8 mouse cellular contexts compared by ENCODE assay signal in genomic region chr16:55894893-55895650, GRCm38 (mm10). TPM values are rescaled to one million over a fixed set of nuclear protein-coding genes. Genes with fewer than 3 reads are reported as not detected.
DNase-seq lines count a peak whose midpoint lies in the region; ATAC-seq and TF ChIP-seq lines count a peak whose summit lies in the region.

Gene Nxpe3 (minus strand): TSS chr16:55895285.

- WGBS in forebrain, postnatal 0 days, result under 1% methylated on average over 74 of the region's 74 CpGs
- under 1% methylated on average over 63 of the region's 74 CpGs for WGBS in lung, embryonic 16.5 days

- peak within 1 kb of the TSS; percentile 68 for H3K4me2 ChIP-seq in forebrain, postnatal 0 days (ENCODE audit: low read depth)
- peak within 1 kb of the TSS; percentile 88 for H3K4me2 ChIP-seq in lung, embryonic 16.5 days (ENCODE audit: low read depth, low read length)

- H3K79me2 ChIP-seq in MEL (ENCODE audit: control insufficient read depth, insufficient read depth, low read length, poor library complexity), result peaks cover 2% of the 10 kb centered on the region; the same call in 1 of the 2 replicates

- no peak for TF ChIP-seq EP300 in MEL (IDR thresholded peaks at IDR 0.05; ENCODE audit: low read depth in 1 of 2, low read length in 2 of 2)

- DNase-seq in MEL (ENCODE audit: low read depth, low spot score), result peak; percentile 92
- peak; percentile 89 to 92 for DNase-seq in cerebellum, adult 18-20 months
- DNase-seq in forebrain, postnatal 0 days, result peak; percentile 90
- peak; percentile 85 for DNase-seq in layer of hippocampus, adult 9-10 months (ENCODE audit: low spot score)
- peak; percentile 56 for DNase-seq in ovary, postnatal 10 days (ENCODE audit: low spot score)
- DNase-seq in thymus, postnatal 10 days (ENCODE audit: low spot score in 2 of 2), result peak; percentile 82

- no peak for TF ChIP-seq RAD21 in MEL (IDR thresholded peaks at IDR 0.05; ENCODE audit: low read depth, low read length)

- peak within 1 kb of the TSS; percentile 94 for H3K27ac ChIP-seq in MEL (ENCODE audit: control insufficient read depth, low read depth, low read length)
- peak within 1 kb of the TSS; percentile 80 for H3K27ac ChIP-seq in forebrain, postnatal 0 days (ENCODE audit: low read depth, low read length)
- peak within 1 kb of the TSS; percentile 89 for H3K27ac ChIP-seq in lung, embryonic 16.5 days (ENCODE audit: low read length)

- TF ChIP-seq CTCF in MEL (IDR thresholded peaks at IDR 0.05 in 2 of 3, conservative IDR thresholded peaks at IDR 0.05 in 1 of 3; ENCODE audit: control insufficient read depth in 1 of 3, insufficient read depth in 1 of 3, low read depth in 2 of 3, low read length in 3 of 3, poor library complexity in 1 of 3, severe bottlenecking in 1 of 3), result no peak
- no peak; the same call in 1 of the 2 replicates for TF ChIP-seq CTCF in forebrain, postnatal 0 days (IDR thresholded peaks at IDR 0.05; ENCODE audit: low read depth)

- H3K27me3 ChIP-seq in MEL (ENCODE audit: control insufficient read depth in 1 of 2, insufficient read depth in 2 of 2, low read length in 2 of 2), result no peaks in the 10 kb centered on the region
- H3K27me3 ChIP-seq in forebrain, postnatal 0 days (ENCODE audit: insufficient read depth, low read length), result no peaks in the 10 kb centered on the region
- H3K27me3 ChIP-seq in lung, embryonic 16.5 days (ENCODE audit: control insufficient read depth, insufficient read depth, low read depth, low read length), result no peaks in the 10 kb centered on the region

- H3K4me1 ChIP-seq in MEL (ENCODE audit: control insufficient read depth in 1 of 2, insufficient read depth in 2 of 2, low read length in 2 of 2), result peaks cover 17 to 40% of the 10 kb centered on the region in 2 experiments
- peaks cover 15% of the 10 kb centered on the region for H3K4me1 ChIP-seq in forebrain, postnatal 0 days (ENCODE audit: insufficient read depth)
- H3K4me1 ChIP-seq in lung, embryonic 16.5 days (replicated peaks; ENCODE audit: control insufficient read depth, insufficient read depth, low read length), result peaks cover 7% of the 10 kb centered on the region

- H3K36me3 ChIP-seq in MEL (ENCODE audit: control insufficient read depth in 1 of 2, insufficient read depth in 2 of 2, low read length in 2 of 2), result peaks cover 0 to 36% of the 10 kb centered on the region in 2 experiments; a peak in 2 of 4 replicates
- no peaks in the 10 kb centered on the region for H3K36me3 ChIP-seq in forebrain, postnatal 0 days (ENCODE audit: insufficient read depth)
- H3K36me3 ChIP-seq in lung, embryonic 16.5 days (ENCODE audit: control insufficient read depth, insufficient read depth, low read length), result no peaks in the 10 kb centered on the region

- ATAC-seq in forebrain, postnatal 0 days, result peak; percentile 97
- ATAC-seq in hematopoietic stem cell, adult 5-6 weeks (replicated peaks in 1 of 2; ENCODE audit: insufficient read depth in 1 of 2, low FRiP score in 2 of 2, low TSS enrichment in 1 of 2, low read depth in 1 of 2, poor library complexity in 2 of 2, severe bottlenecking in 2 of 2), result peak; percentile 87 to 93
- peak; percentile 95 for ATAC-seq in lung, embryonic 16.5 days (ENCODE audit: low read depth)

- no peaks in the 10 kb centered on the region for H3K9me3 ChIP-seq in MEL (replicated peaks; ENCODE audit: insufficient read depth, low read length)
- H3K9me3 ChIP-seq in forebrain, postnatal 0 days (ENCODE audit: low read length), result no peaks in the 10 kb centered on the region
- no peaks in the 10 kb centered on the region for H3K9me3 ChIP-seq in lung, embryonic 16.5 days (ENCODE audit: control insufficient read depth, low read length)

- peak in 1 of 2 experiments; percentile 55; a peak in 1 of 4 replicates for TF ChIP-seq POLR2A in MEL (IDR thresholded peaks at IDR 0.05; ENCODE audit: control insufficient read depth in 1 of 2, insufficient read depth in 1 of 2, low read depth in 1 of 2, low read length in 2 of 2, poor library complexity in 1 of 2)

- H3K9ac ChIP-seq in MEL (ENCODE audit: control insufficient read depth, low read depth, low read length, poor library complexity, severe bottlenecking), result peak within 1 kb of the TSS; percentile 85
- peak within 1 kb of the TSS; percentile 87 for H3K9ac ChIP-seq in forebrain, postnatal 0 days
- H3K9ac ChIP-seq in lung, embryonic 16.5 days (ENCODE audit: low read length), result peak within 1 kb of the TSS; percentile 80

- peak within 1 kb of the TSS; percentile 85 for H3K4me3 ChIP-seq in MEL (ENCODE audit: control insufficient read depth in 1 of 2, insufficient read depth in 1 of 2, low read depth in 2 of 2, low read length in 2 of 2)
- peak within 1 kb of the TSS; percentile 81 for H3K4me3 ChIP-seq in forebrain, postnatal 0 days (ENCODE audit: low read depth, low read length)
- peak within 1 kb of the TSS; percentile 80 for H3K4me3 ChIP-seq in lung, embryonic 16.5 days (ENCODE audit: low read length)

TF ChIP-seq in MEL, 35 proteins besides CTCF, POLR2A, EP300 and RAD21:
- TF ChIP-seq HCFC1 (IDR thresholded peaks at IDR 0.05; ENCODE audit: low read depth, low read length) (peak; percentile 36; the same call in 1 of the 2 replicates), GABPA (IDR thresholded peaks at IDR 0.05; ENCODE audit: low read depth, low read length) (no peak), JUND (IDR thresholded peaks at IDR 0.05; ENCODE audit: low read depth, low read length) (no peak), MYB (IDR thresholded peaks at IDR 0.05; ENCODE audit: low read depth, low read length) (no peak), USF2 (IDR thresholded peaks at IDR 0.05; ENCODE audit: borderline replicate concordance in 1 of 2, insufficient read depth in 1 of 2, low read depth in 1 of 2, low read length in 2 of 2) (no peak), ETS1 (IDR thresholded peaks at IDR 0.05; ENCODE audit: low read depth, low read length) (0 out of 2 replicates have a peak, but pooled peaks have one; percentile 2), ZNF384 (IDR thresholded peaks at IDR 0.05; ENCODE audit: low read depth, low read length) (no peak; the same call in 1 of the 2 replicates), POLR2AphosphoS5 (IDR thresholded peaks at IDR 0.05; ENCODE audit: borderline replicate concordance, low read depth, low read length) (no peak), UBTF (IDR thresholded peaks at IDR 0.05; ENCODE audit: borderline replicate concordance, insufficient read depth, low read depth, low read length) (peak; percentile 89; the same call in 1 of the 2 replicates), ZMIZ1 (IDR thresholded peaks at IDR 0.05; ENCODE audit: low read depth, low read length) (0 out of 2 replicates have a peak, but pooled peaks have one; percentile 44), TAL1 (IDR thresholded peaks at IDR 0.05; ENCODE audit: low read length) (no peak), NRF1 (IDR thresholded peaks at IDR 0.05; ENCODE audit: insufficient read depth, low read depth, low read length, poor library complexity, severe bottlenecking) (0 out of 2 replicates have a peak, but pooled peaks have one; percentile 16), MAX (IDR thresholded peaks at IDR 0.05; ENCODE audit: low read length) (no peak; the same call in 1 of the 2 replicates), SMC3 (IDR thresholded peaks at IDR 0.05; ENCODE audit: low read depth, low read length) (no peak), NELFE (IDR thresholded peaks at IDR 0.05; ENCODE audit: low read depth, low read length) (peak; percentile 21; the same call in 1 of the 2 replicates), CHD1 (IDR thresholded peaks at IDR 0.05; ENCODE audit: low read depth, low read length) (no peak), SIN3A (IDR thresholded peaks at IDR 0.05; ENCODE audit: low read length) (no peak; the same call in none of the 2 replicates), RCOR1 (IDR thresholded peaks at IDR 0.05; ENCODE audit: low read depth, low read length) (no peak), MAZ (IDR thresholded peaks at IDR 0.05; ENCODE audit: low read depth, low read length) (peak; percentile 28; the same call in 1 of the 2 replicates)
TF ChIP-seq in MEL: peak in this region for 7.

RNA-seq across cellular contexts. Expression of gene Nxpe3, which starts in this region (rescaled TPM):
- 2.5 and 2.7 TPM in 2 replicates for total RNA-seq in MEL (2012; rRNA removed)
- 1 to 10 TPM in 1 of 2 experiments, not detected in 1; 4.3 TPM for polyA plus RNA-seq in MEL (2012; ENCODE audit: insufficient read depth in 1 of 2, insufficient read length in 2 of 2, low read depth in 1 of 2, low replicate concordance in 2 of 2, missing spikeins in 1 of 2)
- total RNA-seq in forebrain, postnatal 0 days (2014; rRNA removed), result 1.8 and 2.2 TPM in 2 replicates
- 0.50 and 1.2 TPM in 2 replicates for polyA plus RNA-seq in forebrain, postnatal 0 days (2015; fragmentation: Nextera tagmentation; extraction: Ambion mirVana)
- total RNA-seq in hematopoietic stem cell, adult 5-6 weeks (2017), result 12.3 and 19.0 TPM in 2 replicates
- polyA plus RNA-seq in lung, embryonic 16.5 days (2015; fragmentation: Nextera tagmentation; extraction: Ambion mirVana), result 0.99 and 1.1 TPM in 2 replicates

Comparison
In these comparisons a context has a peak if more than half of its experiments do, and no peak if none do; other contexts are left out.
1. Peak in every context shown above with its lines: DNase-seq, ATAC-seq, H3K4me3 ChIP-seq and H3K27ac ChIP-seq.